Mouse (Mus musculus): ENCODE measurements around the gene Nono.

- TF ChIP-seq CTCF (IDR thresholded peaks at IDR 0.05; ENCODE audit: extremely low read depth, insufficient read depth, low read length): no peak
- no peak for TF ChIP-seq POLR2A (IDR thresholded peaks at IDR 0.05; ENCODE audit: extremely low read depth, insufficient read depth, low read length)
These were observed 42.9 kb upstream of the Nono start for GRCm38 (mm10) chrX:101386222-101386621.
